Mouse (Mus musculus) thymus, adult 2 months (tissue): ENCODE measurements around the gene Mrps15.

ENCODE experiments used
- CTCF ChIP-seq: fragments of 200-500 bp; IDR thresholded peaks from 2 replicates; pipeline ENCODE4 v1.5.1; 2012; ENCODE audit warnings: mild to moderate bottlenecking, control low read depth, low read length, moderate library complexity, borderline replicate concordance; ENCODE audit not compliant: control insufficient read depth, poor library complexity, insufficient read depth; ENCODE audit errors: extremely low read depth
- POLR2A ChIP-seq: fragments of 200-500 bp; IDR thresholded peaks from 2 replicates; pipeline ENCODE4 v1.6.1; 2012; ENCODE audit warnings: mild to moderate bottlenecking, low read length, control low read depth, moderate library complexity; ENCODE audit not compliant: control insufficient read depth, poor library complexity, insufficient read depth; ENCODE audit errors: extremely low read depth

GRCm38 (mm10) chr4:126017676-126018332, 28.9 kb upstream of the Mrps15 start:
- no peak for TF ChIP-seq CTCF
- TF ChIP-seq POLR2A, result no peak
